Mouse (Mus musculus): ENCODE results near the gene Pld4.

The Pld4 gene

DNA sequence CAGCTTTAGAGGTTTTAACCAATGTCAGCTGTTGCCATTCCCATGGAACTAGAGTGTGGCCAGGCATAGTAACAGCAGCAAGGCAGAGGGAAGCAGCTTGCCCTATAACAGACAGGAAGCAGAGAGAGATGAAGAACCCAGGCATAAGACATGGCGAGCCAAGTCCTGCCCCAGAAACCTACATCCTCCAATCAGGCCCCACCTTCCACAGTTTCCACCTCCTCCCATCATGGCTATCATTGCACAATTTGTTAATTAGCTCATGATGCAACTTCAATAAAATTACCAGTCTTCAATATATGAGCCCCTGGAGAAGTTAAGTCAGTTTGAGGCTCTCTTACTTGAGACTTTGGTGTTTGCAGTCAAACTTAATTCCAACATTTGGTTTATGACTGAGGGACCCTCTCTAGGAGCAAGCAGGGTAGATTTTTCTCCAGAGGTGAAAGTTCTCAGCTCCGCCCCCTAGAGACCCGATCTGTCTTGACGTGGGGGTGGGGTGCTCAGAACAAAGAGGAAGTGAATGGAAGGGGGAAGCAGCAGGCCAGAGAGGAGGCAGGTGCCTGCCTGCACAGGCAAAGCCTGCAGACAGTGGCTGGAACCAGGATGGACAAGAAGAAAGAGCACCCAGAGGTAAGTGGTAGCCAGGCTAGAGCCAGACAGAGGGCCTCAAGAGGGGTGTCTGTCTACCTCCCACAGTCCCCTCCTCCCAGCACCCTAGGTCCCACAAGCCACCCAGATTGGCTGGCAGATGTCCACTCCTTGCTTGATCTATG is at the start of gene Pld4:
Gene Pld4, plus strand, starts transcription at position 502 of the 773 bp plus-strand sequence.
- peak in 1 of 2 experiments; percentile 49 for DNase-seq (ENCODE audit: inconsistent age in 2 of 2, low spot score in 1 of 2)

GRCm38 (mm10) chr12:112713984-112714383 is 46.5 kb upstream of the Pld4 start:
- peak in 1 of 2 experiments; percentile 54 for DNase-seq (ENCODE audit: inconsistent age in 2 of 2, low spot score in 1 of 2)

GRCm38 (mm10) chr12:112717140-112717539 is 43.3 kb upstream of the Pld4 start:
- peak; percentile 56 to 79 for DNase-seq (ENCODE audit: inconsistent age in 2 of 2, low spot score in 1 of 2)

DNA sequence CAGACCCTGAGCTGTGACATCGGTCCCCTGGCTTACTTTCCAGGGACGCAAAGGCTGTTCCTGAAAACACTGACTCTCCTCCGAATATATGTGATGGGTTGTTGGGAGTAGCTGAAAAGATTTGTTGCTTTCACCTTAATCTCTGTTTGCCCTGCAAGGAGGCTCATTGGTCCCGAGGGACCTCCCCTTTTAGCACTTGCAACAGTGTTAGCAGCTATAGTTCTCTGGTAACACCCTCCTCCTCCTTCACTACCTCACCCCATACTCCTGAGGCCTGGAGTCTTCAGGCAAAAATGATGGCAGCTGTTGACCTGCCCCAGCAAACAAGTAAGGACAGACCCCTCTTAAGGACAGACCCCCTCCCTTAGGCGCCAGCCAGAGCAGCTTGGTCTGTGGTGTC is 41.5 kb upstream of the Pld4 start:
- no peak for DNase-seq (ENCODE audit: inconsistent age in 2 of 2, low spot score in 1 of 2)

GRCm38 (mm10) chr12:112720216-112720615 is 40.2 kb upstream of the Pld4 start, which contains the start of gene Cep170b:
Cep170b (plus strand) TSS chr12:112720455.
- no peak for DNase-seq (ENCODE audit: inconsistent age in 2 of 2, low spot score in 1 of 2)

DNA sequence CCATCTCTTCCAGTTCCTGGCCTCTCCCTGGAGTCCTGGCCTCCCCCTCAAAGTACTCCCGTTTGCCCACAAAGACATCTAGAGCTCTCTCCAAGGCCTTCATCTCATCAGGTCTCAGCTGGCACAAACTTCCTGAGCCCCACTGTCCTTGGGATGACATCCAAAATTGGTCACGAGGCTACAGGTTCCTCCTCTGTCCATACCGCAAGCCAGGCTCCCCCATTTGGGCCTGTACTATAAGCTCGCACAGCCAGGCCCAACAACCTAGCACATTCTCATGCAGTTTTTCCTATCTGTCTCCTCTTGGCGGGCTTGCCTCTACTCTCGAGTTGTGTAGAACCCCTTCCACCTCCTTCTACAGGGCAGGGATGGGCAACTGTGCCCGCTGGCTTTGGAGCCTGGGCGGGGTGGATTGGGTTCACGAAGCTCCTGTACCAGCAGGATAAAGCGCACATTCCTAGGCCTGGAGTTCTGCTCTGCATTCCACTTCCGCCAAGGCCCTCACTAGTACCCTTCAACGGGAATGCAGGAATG is 39.5 kb upstream of the Pld4 start:
- DNase-seq (ENCODE audit: inconsistent age in 2 of 2, low spot score in 1 of 2), result peak; percentile 73 to 83

GRCm38 (mm10) chr12:112721424-112722239 is 38.8 kb upstream of the Pld4 start:
- DNase-seq (ENCODE audit: inconsistent age in 2 of 2, low spot score in 1 of 2), result peak; percentile 75 to 83

- DNase-seq (ENCODE audit: inconsistent age in 2 of 2, low spot score in 1 of 2), result peak; percentile 83 to 90
These were observed 38.0 kb upstream of the Pld4 start for GRCm38 (mm10) chr12:112722240-112723027.

GRCm38 (mm10) chr12:112723028-112723330 is 37.5 kb upstream of the Pld4 start:
- no peak for DNase-seq (ENCODE audit: inconsistent age in 2 of 2, low spot score in 1 of 2)

DNA sequence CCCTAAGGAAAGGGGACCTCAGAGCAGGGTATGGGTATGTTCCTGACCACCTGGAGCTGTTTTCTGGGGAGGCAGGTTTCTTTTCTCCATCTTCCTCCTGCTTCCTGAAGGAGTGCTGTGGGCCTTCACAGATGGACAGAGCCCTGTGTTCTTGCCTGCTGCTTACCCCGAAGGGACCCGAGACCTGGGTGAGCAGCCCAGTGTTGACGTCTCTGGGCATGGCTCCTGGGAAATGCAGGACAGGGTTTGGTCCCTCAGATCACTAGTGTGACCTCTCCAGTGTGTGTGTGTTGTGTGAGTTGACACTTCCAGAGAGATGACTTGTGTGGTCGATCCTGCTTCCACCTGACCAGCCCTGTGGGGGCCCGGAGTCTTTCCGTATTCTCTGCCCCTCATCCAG is 37.0 kb upstream of the Pld4 start:
- no peak for DNase-seq (ENCODE audit: inconsistent age in 2 of 2, low spot score in 1 of 2)

DNA sequence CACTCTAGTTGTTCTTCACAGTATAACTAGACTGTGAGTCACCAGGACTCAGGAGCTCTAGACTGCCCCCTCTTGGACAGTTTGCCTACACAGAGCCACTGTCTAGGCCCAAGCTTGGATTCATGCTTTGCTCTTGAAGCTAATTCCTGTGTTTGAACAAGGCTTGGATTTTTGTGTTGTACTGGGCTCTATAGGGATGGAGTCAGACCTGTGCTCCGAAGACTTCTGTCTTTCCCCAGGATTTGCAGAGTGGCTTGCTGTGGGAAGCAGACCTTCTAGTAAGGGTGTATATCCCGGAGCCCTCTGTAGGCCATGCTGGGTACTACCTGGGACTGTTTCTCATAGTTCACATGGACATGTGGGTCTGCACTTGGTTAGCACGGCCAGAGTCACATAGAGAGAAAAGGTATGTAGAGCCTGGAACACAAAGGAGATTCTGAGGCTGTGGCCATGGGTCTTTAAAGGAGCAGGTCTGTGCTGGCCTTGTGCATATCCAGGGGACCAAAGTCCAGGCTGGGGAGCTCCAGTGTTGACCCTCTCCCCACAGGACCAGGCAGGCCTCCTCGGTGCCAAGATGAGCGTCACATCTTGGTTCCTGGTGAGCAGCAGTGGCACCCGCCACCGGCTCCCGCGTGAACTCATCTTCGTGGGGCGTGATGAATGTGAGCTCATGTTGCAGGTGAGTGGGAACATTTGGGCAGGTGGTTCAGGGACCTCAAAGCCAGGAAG is 36.2 kb upstream of the Pld4 start:
- peak; percentile 70 to 91 for DNase-seq (ENCODE audit: inconsistent age in 2 of 2, low spot score in 1 of 2)

GRCm38 (mm10) chr12:112727801-112728200 is 32.7 kb upstream of the Pld4 start:
- DNase-seq (ENCODE audit: inconsistent age in 2 of 2, low spot score in 1 of 2), result no peak

DNA sequence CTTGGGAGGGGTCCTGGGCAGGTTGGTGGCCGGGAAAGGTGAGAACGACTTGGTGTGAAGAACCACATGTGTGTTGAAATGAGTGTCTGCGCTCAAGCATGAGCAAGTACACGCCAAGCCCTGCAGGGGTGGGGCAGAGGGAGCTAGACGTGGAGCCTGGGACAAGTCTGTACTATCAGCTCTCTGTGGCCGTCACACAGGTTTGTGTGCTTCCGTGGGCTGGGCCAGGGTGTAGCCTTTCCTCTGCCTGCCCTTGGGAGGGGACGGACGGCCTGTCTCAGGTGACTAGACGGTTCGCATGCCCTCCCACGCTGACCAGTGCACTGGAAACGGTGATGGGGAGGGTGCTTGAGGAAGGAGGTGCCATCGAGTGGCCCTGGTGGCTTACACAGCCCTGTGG is 29.6 kb upstream of the Pld4 start:
- no peak for DNase-seq (ENCODE audit: inconsistent age in 2 of 2, low spot score in 1 of 2)

DNA sequence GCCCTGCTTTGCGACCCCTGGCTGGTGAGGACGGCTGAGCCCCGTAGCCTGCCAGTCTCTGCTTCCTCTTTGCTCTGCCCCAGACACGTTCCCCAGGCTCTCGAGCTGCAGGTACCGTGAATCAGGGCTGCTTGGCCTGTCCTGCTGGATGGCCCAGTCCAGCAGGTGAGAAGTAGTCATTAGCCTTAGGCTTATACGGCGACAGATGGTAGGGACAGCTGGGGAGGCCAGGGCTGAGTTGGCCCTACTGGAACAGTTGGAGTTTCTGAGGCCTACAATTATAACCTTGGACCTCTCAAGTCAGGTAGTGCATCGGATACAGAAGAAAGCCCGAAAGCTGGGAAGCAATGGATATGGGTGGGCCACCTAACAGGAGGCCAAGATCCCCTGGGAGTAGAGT is 27.9 kb upstream of the Pld4 start:
- no peak for DNase-seq (ENCODE audit: inconsistent age in 2 of 2, low spot score in 1 of 2)

GRCm38 (mm10) chr12:112734108-112734820 is 26.2 kb upstream of the Pld4 start:
- DNase-seq (ENCODE audit: inconsistent age in 2 of 2, low spot score in 1 of 2), result no peak

- DNase-seq (ENCODE audit: inconsistent age in 2 of 2, low spot score in 1 of 2), result no peak
These were observed 25.4 kb upstream of the Pld4 start for GRCm38 (mm10) chr12:112734881-112735655.

DNA sequence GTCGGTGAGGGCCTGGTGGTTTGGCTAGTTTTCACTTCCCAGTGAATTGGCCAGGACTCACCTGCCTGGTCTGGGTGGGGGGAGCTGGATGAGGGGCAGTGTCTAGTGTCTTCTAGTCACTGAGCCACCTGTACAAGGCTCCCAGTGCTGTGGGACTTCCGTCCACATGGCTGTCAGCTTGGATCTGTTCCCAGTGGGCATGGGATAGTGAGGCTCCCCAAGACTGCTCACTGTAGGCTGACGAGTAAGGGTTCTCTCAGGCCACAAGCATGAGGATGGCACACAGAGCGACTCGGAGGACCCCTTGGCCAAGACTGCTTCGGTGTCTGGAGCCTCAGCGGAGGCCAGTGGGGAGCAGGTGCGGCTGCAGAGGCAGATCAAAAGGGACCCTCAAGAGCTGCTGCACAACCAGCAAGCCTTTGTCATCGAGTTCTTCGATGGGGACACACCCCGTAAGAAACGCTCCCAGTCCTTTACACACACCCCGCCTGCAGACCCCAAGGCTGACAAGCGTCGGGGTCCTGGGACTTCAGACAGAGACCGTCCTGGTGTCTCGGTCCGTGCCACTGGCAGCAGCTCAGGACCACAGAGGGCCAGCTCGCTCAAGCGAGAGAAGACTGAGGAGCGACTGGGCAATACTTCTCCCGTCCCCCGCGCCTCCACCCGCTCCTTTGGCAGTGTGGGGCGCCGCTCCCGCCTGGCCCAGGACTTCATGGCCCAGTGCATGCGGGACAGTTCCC is 24.4 kb upstream of the Pld4 start:
- DNase-seq (ENCODE audit: inconsistent age in 2 of 2, low spot score in 1 of 2), result no peak

GRCm38 (mm10) chr12:112736636-112736925 is 23.9 kb upstream of the Pld4 start:
- DNase-seq (ENCODE audit: inconsistent age in 2 of 2, low spot score in 1 of 2), result no peak

DNA sequence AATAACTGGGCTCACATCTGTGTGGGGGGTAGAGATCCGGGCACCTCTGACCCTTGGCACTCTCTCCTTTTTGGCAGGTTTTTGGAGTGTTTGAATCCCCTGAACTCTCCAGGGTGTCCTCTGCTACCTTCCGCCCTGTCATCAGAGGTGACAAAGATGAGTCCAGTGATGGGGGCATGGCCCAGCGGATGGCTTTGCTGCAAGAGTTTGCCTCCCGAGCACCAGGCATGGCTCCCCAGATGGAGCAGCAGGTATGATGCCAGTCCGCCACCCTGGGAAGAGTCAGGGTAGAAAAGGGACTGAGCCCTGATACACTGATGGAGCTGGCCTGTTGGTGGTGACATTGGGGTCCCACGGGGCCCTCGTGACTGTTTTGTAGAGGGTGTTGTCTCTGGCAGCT is 23.4 kb upstream of the Pld4 start:
- no peak for DNase-seq (ENCODE audit: inconsistent age in 2 of 2, low spot score in 1 of 2)

Data from adrenal gland, adult (tissue).